Mouse (Mus musculus): ENCODE measurements around the gene Gm20388. TPM values are rescaled to one million over a fixed set of nuclear protein-coding genes. Genes with fewer than 3 reads are reported as not detected.

Gene Gm20388
- polyA plus RNA-seq, 1 experiment, result 28.1 TPM

DNA sequence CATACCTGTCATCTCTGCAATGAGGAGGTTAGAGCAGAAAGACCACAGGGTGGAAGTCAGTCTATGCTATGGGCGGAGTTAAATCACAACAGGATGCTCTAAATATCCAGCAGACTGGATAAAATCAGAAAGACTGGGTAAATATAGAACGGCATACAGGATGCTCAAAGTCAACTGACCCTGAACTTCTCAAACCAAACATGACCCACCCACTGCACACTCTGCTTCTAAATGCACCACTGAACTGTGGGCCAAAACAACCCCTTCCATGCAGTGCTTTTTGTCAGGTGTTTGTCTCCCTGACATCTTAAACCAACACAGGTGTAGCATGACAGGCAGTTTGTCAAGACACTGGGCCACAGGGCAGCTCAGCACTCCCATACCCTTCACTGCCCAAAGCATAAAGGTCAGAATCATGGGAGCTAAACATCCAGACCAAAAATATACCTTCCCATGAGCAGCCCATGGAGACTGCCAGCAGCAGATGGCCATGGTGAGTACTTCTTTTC, 3027.0 kb downstream of the Gm20388 start:
- Histone ChIP-seq H3K27me3 (ENCODE audit: control insufficient read depth, insufficient read depth, low read length, poor library complexity, severe bottlenecking) (no peaks in the 10 kb centered on the region), H3K36me3 (ENCODE audit: control insufficient read depth, insufficient read depth, low read length, poor library complexity, severe bottlenecking) (peaks cover 7% of the 10 kb centered on the region), H3K4me3 (ENCODE audit: low read depth, low read length) (no peak overlapping the region), H3K9me3 (replicated peaks; ENCODE audit: control insufficient read depth, insufficient read depth, low read length, poor library complexity, severe bottlenecking) (no peaks in the 10 kb centered on the region), H3K4me1 (ENCODE audit: control insufficient read depth, insufficient read depth, low read length) (no peaks in the 10 kb centered on the region), H3K27ac (ENCODE audit: insufficient read depth, low read length) (no peak overlapping the region), H3K9ac (ENCODE audit: low read depth, poor library complexity, severe bottlenecking) (no peak overlapping the region)
- TF ChIP-seq CTCF (IDR thresholded peaks at IDR 0.05; ENCODE audit: low read depth, low read length) (no peak), POLR2A (IDR thresholded peaks at IDR 0.05; ENCODE audit: insufficient read depth, low read length) (no peak), EP300 (IDR thresholded peaks at IDR 0.05; ENCODE audit: insufficient read depth, low read depth, low read length) (no peak)

DNA sequence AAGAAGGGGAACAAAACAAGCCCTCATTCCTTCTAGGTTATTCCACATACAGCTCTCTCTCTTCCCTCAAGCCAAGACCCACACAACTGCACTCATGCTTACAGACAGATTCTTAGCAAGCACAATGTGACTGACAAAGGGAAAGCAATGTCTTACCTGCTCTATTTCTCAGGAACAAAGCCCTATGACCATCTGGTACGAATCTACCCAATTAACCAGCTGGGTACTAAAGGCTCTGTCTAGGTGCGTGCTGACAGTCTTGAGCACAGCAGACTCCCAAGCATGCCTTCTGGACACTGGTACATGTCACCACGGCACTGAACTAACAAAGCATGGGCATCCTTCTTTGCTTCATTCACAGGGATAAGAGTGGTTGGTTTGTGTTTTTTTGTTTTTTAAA, 3027.5 kb downstream of the Gm20388 start:
- Histone ChIP-seq H3K9ac (ENCODE audit: low read depth, poor library complexity, severe bottlenecking) (no peak overlapping the region), H3K4me1 (ENCODE audit: control insufficient read depth, insufficient read depth, low read length) (no peaks in the 10 kb centered on the region), H3K27ac (ENCODE audit: insufficient read depth, low read length) (no peak overlapping the region), H3K9me3 (replicated peaks; ENCODE audit: control insufficient read depth, insufficient read depth, low read length, poor library complexity, severe bottlenecking) (no peaks in the 10 kb centered on the region), H3K4me3 (ENCODE audit: low read depth, low read length) (no peak overlapping the region), H3K27me3 (ENCODE audit: control insufficient read depth, insufficient read depth, low read length, poor library complexity, severe bottlenecking) (no peaks in the 10 kb centered on the region), H3K36me3 (ENCODE audit: control insufficient read depth, insufficient read depth, low read length, poor library complexity, severe bottlenecking) (peaks cover 6% of the 10 kb centered on the region)
- TF ChIP-seq CTCF (IDR thresholded peaks at IDR 0.05; ENCODE audit: low read depth, low read length) (no peak), EP300 (IDR thresholded peaks at IDR 0.05; ENCODE audit: insufficient read depth, low read depth, low read length) (no peak)

DNA sequence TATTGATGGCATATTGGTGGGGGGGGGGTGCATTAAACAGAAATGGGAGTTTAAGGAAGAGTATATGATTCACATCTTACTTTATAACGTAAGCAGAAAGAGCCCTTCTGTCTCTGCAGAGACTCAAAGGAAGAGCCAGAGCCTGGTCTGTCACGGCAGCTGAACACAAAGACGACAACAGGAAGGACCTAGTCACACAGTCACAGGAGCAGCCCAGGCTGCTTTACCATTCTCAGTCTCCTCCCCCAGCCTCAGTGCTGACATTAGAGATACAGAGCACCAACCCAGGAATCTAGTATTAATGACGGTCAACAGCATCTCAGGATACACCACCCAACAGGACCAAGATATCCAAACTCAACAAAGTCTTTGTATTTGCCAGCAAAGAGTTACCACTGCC, 3027.9 kb downstream of the Gm20388 start:
- Histone ChIP-seq H3K9ac (ENCODE audit: low read depth, poor library complexity, severe bottlenecking) (no peak overlapping the region), H3K9me3 (replicated peaks; ENCODE audit: control insufficient read depth, insufficient read depth, low read length, poor library complexity, severe bottlenecking) (no peaks in the 10 kb centered on the region), H3K36me3 (ENCODE audit: control insufficient read depth, insufficient read depth, low read length, poor library complexity, severe bottlenecking) (peaks cover 4% of the 10 kb centered on the region), H3K4me1 (ENCODE audit: control insufficient read depth, insufficient read depth, low read length) (no peaks in the 10 kb centered on the region), H3K4me3 (ENCODE audit: low read depth, low read length) (no peak overlapping the region), H3K27ac (ENCODE audit: insufficient read depth, low read length) (no peak overlapping the region), H3K27me3 (ENCODE audit: control insufficient read depth, insufficient read depth, low read length, poor library complexity, severe bottlenecking) (no peaks in the 10 kb centered on the region)
- TF ChIP-seq CTCF (IDR thresholded peaks at IDR 0.05; ENCODE audit: low read depth, low read length) (no peak), EP300 (IDR thresholded peaks at IDR 0.05; ENCODE audit: insufficient read depth, low read depth, low read length) (no peak), POLR2A (IDR thresholded peaks at IDR 0.05; ENCODE audit: insufficient read depth, low read length) (no peak)

DNA sequence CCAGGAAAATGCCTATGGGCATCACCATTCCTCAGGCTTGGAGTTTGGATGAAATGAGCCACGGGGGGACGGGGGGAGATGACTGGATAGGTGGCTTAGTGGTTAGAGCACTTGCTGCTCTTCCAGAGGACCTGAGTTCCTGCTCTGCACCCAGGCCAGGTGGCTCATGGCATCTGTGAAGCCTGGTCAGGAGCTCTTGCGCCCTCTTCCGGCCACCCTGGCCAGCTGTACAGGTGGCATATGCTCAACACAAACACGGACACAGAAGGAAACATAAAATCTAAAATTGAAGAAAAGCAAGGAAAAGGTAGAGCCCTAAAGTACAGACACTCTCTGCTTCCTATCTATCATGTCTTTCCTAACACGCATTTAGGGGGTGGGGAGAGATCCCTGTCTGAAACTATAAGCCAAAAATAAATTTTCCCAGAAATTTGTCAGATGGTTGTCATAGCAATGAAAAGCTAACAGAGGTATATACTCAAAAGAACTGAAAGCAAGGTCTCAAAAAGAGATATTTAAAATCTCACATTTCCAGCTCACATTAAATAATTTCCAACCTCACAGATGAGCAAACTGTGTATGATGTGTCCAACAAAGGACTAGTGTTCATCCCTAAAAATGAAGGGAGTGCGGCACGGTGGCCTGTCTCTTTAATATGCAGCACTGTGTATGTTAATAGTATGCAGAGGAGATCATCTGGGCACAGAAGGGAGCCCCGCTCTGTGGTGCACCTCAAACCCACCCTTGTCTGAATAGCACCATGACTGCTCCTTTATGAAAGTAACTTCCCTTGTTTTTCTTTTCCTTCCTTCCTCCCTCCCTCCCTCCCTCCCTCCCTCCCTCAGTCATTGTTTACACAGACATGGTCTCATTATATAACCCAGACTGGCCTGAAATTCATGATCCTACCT, 3032.4 kb downstream of the Gm20388 start:
- Histone ChIP-seq H3K27me3 (ENCODE audit: control insufficient read depth, insufficient read depth, low read length, poor library complexity, severe bottlenecking) (no peaks in the 10 kb centered on the region), H3K27ac (ENCODE audit: insufficient read depth, low read length) (no peak overlapping the region), H3K9ac (ENCODE audit: low read depth, poor library complexity, severe bottlenecking) (no peak overlapping the region), H3K9me3 (replicated peaks; ENCODE audit: control insufficient read depth, insufficient read depth, low read length, poor library complexity, severe bottlenecking) (no peaks in the 10 kb centered on the region), H3K36me3 (ENCODE audit: control insufficient read depth, insufficient read depth, low read length, poor library complexity, severe bottlenecking) (no peaks in the 10 kb centered on the region; the same call in 1 of the 2 replicates), H3K4me3 (ENCODE audit: low read depth, low read length) (no peak overlapping the region), H3K4me1 (ENCODE audit: control insufficient read depth, insufficient read depth, low read length) (no peaks in the 10 kb centered on the region)
- no peak for TF ChIP-seq EP300 (IDR thresholded peaks at IDR 0.05; ENCODE audit: insufficient read depth, low read depth, low read length)
- peak; percentile 74 for TF ChIP-seq CTCF (IDR thresholded peaks at IDR 0.05; ENCODE audit: low read depth, low read length)

DNA sequence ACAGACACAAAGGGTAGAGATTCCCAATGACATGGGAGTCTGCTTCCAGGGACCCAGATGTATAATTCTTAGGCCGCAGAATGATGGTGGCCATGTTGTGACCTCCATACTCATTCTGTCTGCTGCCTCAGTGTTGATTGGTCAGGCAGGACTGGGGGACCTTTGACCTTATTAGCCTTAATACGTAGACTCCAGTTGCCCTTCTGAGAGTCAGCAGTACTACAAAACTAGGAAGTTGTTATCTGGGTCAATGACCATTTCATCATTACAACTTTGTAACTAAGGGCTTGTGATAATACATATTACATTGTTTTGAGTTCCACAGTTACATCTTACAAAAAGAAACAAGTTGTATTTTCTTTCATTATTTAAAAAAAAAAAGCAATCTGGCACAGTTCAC, 3035.1 kb downstream of the Gm20388 start:
- H3K27me3 ChIP-seq (ENCODE audit: control insufficient read depth, insufficient read depth, low read length, poor library complexity, severe bottlenecking), result no peaks in the 10 kb centered on the region
- no peak overlapping the region for H3K4me3 ChIP-seq (ENCODE audit: low read depth, low read length)
- no peaks in the 10 kb centered on the region; the same call in 1 of the 2 replicates for H3K36me3 ChIP-seq (ENCODE audit: control insufficient read depth, insufficient read depth, low read length, poor library complexity, severe bottlenecking)
- H3K9me3 ChIP-seq (replicated peaks; ENCODE audit: control insufficient read depth, insufficient read depth, low read length, poor library complexity, severe bottlenecking), result no peaks in the 10 kb centered on the region
- TF ChIP-seq CTCF (IDR thresholded peaks at IDR 0.05; ENCODE audit: low read depth, low read length), result no peak
- TF ChIP-seq EP300 (IDR thresholded peaks at IDR 0.05; ENCODE audit: insufficient read depth, low read depth, low read length), result no peak
- TF ChIP-seq POLR2A (IDR thresholded peaks at IDR 0.05; ENCODE audit: insufficient read depth, low read length), result no peak
- H3K4me1 ChIP-seq (ENCODE audit: control insufficient read depth, insufficient read depth, low read length), result peaks cover 2% of the 10 kb centered on the region
- H3K9ac ChIP-seq (ENCODE audit: low read depth, poor library complexity, severe bottlenecking), result no peak overlapping the region
- no peak overlapping the region for H3K27ac ChIP-seq (ENCODE audit: insufficient read depth, low read length)

DNA sequence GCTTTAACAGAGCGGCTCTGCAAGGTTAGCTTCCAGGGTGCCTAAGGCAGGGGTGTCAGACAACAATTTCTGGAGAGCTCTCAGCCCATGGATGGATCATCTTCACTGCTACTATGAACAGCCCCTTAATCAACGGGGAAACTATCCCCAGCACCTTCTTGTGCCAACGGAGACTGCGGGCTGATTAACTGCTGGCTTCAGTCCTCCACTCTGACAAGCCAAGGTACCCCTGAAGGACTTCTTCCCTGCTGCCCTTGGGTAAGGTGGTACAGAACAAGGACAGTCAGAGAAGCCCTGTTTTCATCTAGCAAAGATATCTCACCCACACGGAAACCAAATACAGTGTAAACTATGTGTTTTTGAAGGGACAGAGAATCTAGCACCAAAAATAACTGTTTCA, 3039.1 kb downstream of the Gm20388 start:
- H3K4me1 ChIP-seq (ENCODE audit: control insufficient read depth, insufficient read depth, low read length), result peaks cover 2% of the 10 kb centered on the region
- H3K27ac ChIP-seq (ENCODE audit: insufficient read depth, low read length), result no peak overlapping the region
- H3K27me3 ChIP-seq (ENCODE audit: control insufficient read depth, insufficient read depth, low read length, poor library complexity, severe bottlenecking), result no peaks in the 10 kb centered on the region
- no peaks in the 10 kb centered on the region for H3K9me3 ChIP-seq (replicated peaks; ENCODE audit: control insufficient read depth, insufficient read depth, low read length, poor library complexity, severe bottlenecking)
- H3K9ac ChIP-seq (ENCODE audit: low read depth, poor library complexity, severe bottlenecking), result no peak overlapping the region
- H3K4me3 ChIP-seq (ENCODE audit: low read depth, low read length), result no peak overlapping the region
- TF ChIP-seq POLR2A (IDR thresholded peaks at IDR 0.05; ENCODE audit: insufficient read depth, low read length) (no peak), EP300 (IDR thresholded peaks at IDR 0.05; ENCODE audit: insufficient read depth, low read depth, low read length) (no peak), CTCF (IDR thresholded peaks at IDR 0.05; ENCODE audit: low read depth, low read length) (no peak)
- no peaks in the 10 kb centered on the region for H3K36me3 ChIP-seq (ENCODE audit: control insufficient read depth, insufficient read depth, low read length, poor library complexity, severe bottlenecking)

Measured in ES-Bruce4 (cell line).